Mouse (Mus musculus) lung, postnatal 10 days (tissue): Measurements from ENCODE around the gene Tnpo1.
A peak's percentile ranks its signal among the peaks of the same experiment; 100 is the strongest.

ENCODE experiments used
- DNase-seq: peaks from one replicate; pipeline ENCODE4 v3.0.0; 2021

Gene Tnpo1

GRCm38 (mm10) chr13:98924897-98925485, 1.2 kb downstream of the Tnpo1 start:
- DNase-seq: no peak

- DNase-seq: no peak
Observed at GRCm38 (mm10) chr13:98922806-98923205, 3.4 kb downstream of the Tnpo1 start.

GRCm38 (mm10) chr13:98921276-98921675, 4.9 kb downstream of the Tnpo1 start:
- DNase-seq: no peak

GRCm38 (mm10) chr13:98920300-98920699, 5.9 kb downstream of the Tnpo1 start:
- DNase-seq: no peak

GRCm38 (mm10) chr13:98919695-98920094, 6.5 kb downstream of the Tnpo1 start:
- DNase-seq: no peak

- no peak for DNase-seq
Observed at GRCm38 (mm10) chr13:98917851-98918250, 8.3 kb downstream of the Tnpo1 start.

GRCm38 (mm10) chr13:98915591-98915990, 10.6 kb downstream of the Tnpo1 start:
- no peak for DNase-seq

- no peak for DNase-seq
Observed at GRCm38 (mm10) chr13:98914844-98915212, 11.4 kb downstream of the Tnpo1 start.

GRCm38 (mm10) chr13:98914010-98914843, 12.0 kb downstream of the Tnpo1 start:
- no peak for DNase-seq

GRCm38 (mm10) chr13:98913196-98913595, 13.0 kb downstream of the Tnpo1 start:
- DNase-seq: no peak

GRCm38 (mm10) chr13:98912602-98913001, 13.6 kb downstream of the Tnpo1 start:
- DNase-seq: no peak

- DNase-seq: no peak
Observed at GRCm38 (mm10) chr13:98910801-98911200, 15.4 kb downstream of the Tnpo1 start.

- no peak for DNase-seq
Observed at GRCm38 (mm10) chr13:98904608-98905007, 21.6 kb downstream of the Tnpo1 start.

GRCm38 (mm10) chr13:98902366-98903025, 23.7 kb downstream of the Tnpo1 start:
- no peak for DNase-seq

- no peak for DNase-seq
Observed at GRCm38 (mm10) chr13:98899550-98899949, 26.6 kb downstream of the Tnpo1 start.

GRCm38 (mm10) chr13:98897577-98897976, 28.6 kb downstream of the Tnpo1 start:
- DNase-seq: no peak

GRCm38 (mm10) chr13:98896434-98897126, 29.6 kb downstream of the Tnpo1 start:
- no peak for DNase-seq

- DNase-seq: no peak
Observed at GRCm38 (mm10) chr13:98896013-98896412, 30.2 kb downstream of the Tnpo1 start.

GRCm38 (mm10) chr13:98894900-98895299, 31.3 kb downstream of the Tnpo1 start:
- no peak for DNase-seq

- DNase-seq: no peak
Observed at GRCm38 (mm10) chr13:98891443-98891842, 34.7 kb downstream of the Tnpo1 start.

GRCm38 (mm10) chr13:98890871-98891219, 35.3 kb downstream of the Tnpo1 start:
- DNase-seq: peak; percentile 89

GRCm38 (mm10) chr13:98890137-98890870, 35.9 kb downstream of the Tnpo1 start:
- DNase-seq: peak; percentile 70

GRCm38 (mm10) chr13:98889211-98889610, 37.0 kb downstream of the Tnpo1 start:
- no peak for DNase-seq
